Mouse (Mus musculus): ENCODE data around the gene Lrrk1. TPM values are rescaled to one million over a fixed set of nuclear protein-coding genes. Genes with fewer than 3 reads are reported as not detected.

Gene Lrrk1
- total RNA-seq, 1 experiment = 7.4 TPM

GRCm38 (mm10) chr7:66259436-66260206 is 128.5 kb downstream of the Lrrk1 start:
- H3K4me1 ChIP-seq (ENCODE audit: control insufficient read depth in 2 of 2, insufficient read depth in 2 of 2, low read length in 2 of 2, poor library complexity in 1 of 2) = 0 out of 4 replicates have a peak, but pooled peaks cover 0 to 1% of the 10 kb centered on the region in 2 experiments

GRCm38 (mm10) chr7:66258997-66259396 is 129.2 kb downstream of the Lrrk1 start:
- TF ChIP-seq MAFK (IDR thresholded peaks at IDR 0.05; ENCODE audit: insufficient read depth, low read depth, low read length) = no peak
- TF ChIP-seq CHD2 (IDR thresholded peaks at IDR 0.05; ENCODE audit: low read depth, low read length) = no peak
- no peak for TF ChIP-seq ZNF384 (IDR thresholded peaks at IDR 0.05; ENCODE audit: low read depth, low read length)
- TF ChIP-seq HCFC1 (IDR thresholded peaks at IDR 0.05; ENCODE audit: borderline replicate concordance, insufficient read depth, low read length) = no peak
- 0 out of 4 replicates have a peak, but pooled peaks cover 0 to 1% of the 10 kb centered on the region in 2 experiments for H3K4me1 ChIP-seq (ENCODE audit: control insufficient read depth in 2 of 2, insufficient read depth in 2 of 2, low read length in 2 of 2, poor library complexity in 1 of 2)
- no peak overlapping the region for H3K9ac ChIP-seq (ENCODE audit: insufficient read depth, low read depth, low read length, poor library complexity, severe bottlenecking)
- no peaks in the 10 kb centered on the region for H3K9me3 ChIP-seq (ENCODE audit: control insufficient read depth, insufficient read depth, low read depth, low read length)
- no peak for DNase-seq (ENCODE audit: low read depth, low spot score)
- H3K27ac ChIP-seq (ENCODE audit: insufficient read depth, low read depth, low read length, poor library complexity, severe bottlenecking) = no peak overlapping the region
- no peaks in the 10 kb centered on the region; the same call in 1 of the 2 replicates for H3K36me3 ChIP-seq (ENCODE audit: control insufficient read depth, insufficient read depth, low read length, poor library complexity, severe bottlenecking)
- H3K4me3 ChIP-seq (ENCODE audit: insufficient read depth in 1 of 2, low read depth in 1 of 2, low read length in 2 of 2, poor library complexity in 1 of 2, severe bottlenecking in 1 of 2) = no peak overlapping the region
- in situ Hi-C loops (cut with MboI; ENCODE audit: low sequenced_read_pairs in 2 of 2, unreplicated experiment in 2 of 2) = no loop called here

More at GRCm38 (mm10) chr7:66259436-66260206, 128.5 kb downstream of the Lrrk1 start:
- in situ Hi-C loops (cut with MboI; ENCODE audit: low sequenced_read_pairs in 2 of 2, unreplicated experiment in 2 of 2) = no loop called here
- Histone ChIP-seq H3K9me3 (ENCODE audit: control insufficient read depth, insufficient read depth, low read depth, low read length) (no peaks in the 10 kb centered on the region), H3K4me3 (ENCODE audit: insufficient read depth in 1 of 2, low read depth in 1 of 2, low read length in 2 of 2, poor library complexity in 1 of 2, severe bottlenecking in 1 of 2) (no peak overlapping the region), H3K27ac (ENCODE audit: insufficient read depth, low read depth, low read length, poor library complexity, severe bottlenecking) (no peak overlapping the region), H3K9ac (ENCODE audit: insufficient read depth, low read depth, low read length, poor library complexity, severe bottlenecking) (no peak overlapping the region), H3K36me3 (ENCODE audit: control insufficient read depth, insufficient read depth, low read length, poor library complexity, severe bottlenecking) (no peaks in the 10 kb centered on the region; the same call in 1 of the 2 replicates)
- TF ChIP-seq HCFC1 (IDR thresholded peaks at IDR 0.05; ENCODE audit: borderline replicate concordance, insufficient read depth, low read length) (no peak), CHD2 (IDR thresholded peaks at IDR 0.05; ENCODE audit: low read depth, low read length) (no peak)
- DNase-seq (ENCODE audit: low read depth, low spot score) = no peak

DNA sequence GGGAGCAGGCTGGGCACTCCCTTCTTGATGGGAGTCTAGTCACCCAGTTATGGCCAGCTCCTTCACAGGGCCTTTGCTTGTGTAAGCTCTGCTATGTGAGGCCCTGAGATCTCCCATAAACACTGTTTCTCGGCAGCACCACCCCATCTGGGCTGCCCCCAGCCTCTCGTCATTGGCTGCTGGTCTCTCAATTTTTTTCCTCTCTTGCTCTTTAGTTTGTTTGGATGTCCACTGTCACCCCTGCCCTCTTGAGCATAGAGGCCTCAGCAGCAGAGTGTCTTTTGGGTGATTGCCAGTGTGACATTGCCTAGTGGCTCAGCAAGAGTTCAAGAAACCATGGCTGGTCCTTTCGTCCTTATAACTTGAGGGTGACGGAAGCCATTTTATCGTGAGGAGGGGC is 130.9 kb downstream of the Lrrk1 start:
- no peak overlapping the region for H3K4me3 ChIP-seq (ENCODE audit: insufficient read depth in 1 of 2, low read depth in 1 of 2, low read length in 2 of 2, poor library complexity in 1 of 2, severe bottlenecking in 1 of 2)
- H3K9me3 ChIP-seq (ENCODE audit: control insufficient read depth, insufficient read depth, low read depth, low read length) = no peaks in the 10 kb centered on the region
- no peak overlapping the region for H3K27ac ChIP-seq (ENCODE audit: insufficient read depth, low read depth, low read length, poor library complexity, severe bottlenecking)
- no peak for TF ChIP-seq HCFC1 (IDR thresholded peaks at IDR 0.05; ENCODE audit: borderline replicate concordance, insufficient read depth, low read length)
- in situ Hi-C loops (cut with MboI; ENCODE audit: low sequenced_read_pairs in 2 of 2, unreplicated experiment in 2 of 2) = no loop called here
- 0 out of 4 replicates have a peak, but pooled peaks cover 0 to 1% of the 10 kb centered on the region in 2 experiments for H3K4me1 ChIP-seq (ENCODE audit: control insufficient read depth in 2 of 2, insufficient read depth in 2 of 2, low read length in 2 of 2, poor library complexity in 1 of 2)
- no peaks in the 10 kb centered on the region for H3K36me3 ChIP-seq (ENCODE audit: control insufficient read depth, insufficient read depth, low read length, poor library complexity, severe bottlenecking)
- DNase-seq (ENCODE audit: low read depth, low spot score) = no peak
- H3K9ac ChIP-seq (ENCODE audit: insufficient read depth, low read depth, low read length, poor library complexity, severe bottlenecking) = no peak overlapping the region

- TF ChIP-seq CHD2 (IDR thresholded peaks at IDR 0.05; ENCODE audit: low read depth, low read length) = no peak
- in situ Hi-C loops (cut with MboI; ENCODE audit: low sequenced_read_pairs in 2 of 2, unreplicated experiment in 2 of 2) = no loop called here
- Histone ChIP-seq H3K36me3 (ENCODE audit: control insufficient read depth, insufficient read depth, low read length, poor library complexity, severe bottlenecking) (no peaks in the 10 kb centered on the region), H3K4me1 (ENCODE audit: control insufficient read depth in 2 of 2, insufficient read depth in 2 of 2, low read length in 2 of 2, poor library complexity in 1 of 2) (0 out of 4 replicates have a peak, but pooled peaks cover 0 to 1% of the 10 kb centered on the region in 2 experiments), H3K9ac (ENCODE audit: insufficient read depth, low read depth, low read length, poor library complexity, severe bottlenecking) (no peak overlapping the region), H3K9me3 (ENCODE audit: control insufficient read depth, insufficient read depth, low read depth, low read length) (no peaks in the 10 kb centered on the region), H3K27ac (ENCODE audit: insufficient read depth, low read depth, low read length, poor library complexity, severe bottlenecking) (no peak overlapping the region), H3K4me3 (ENCODE audit: insufficient read depth in 1 of 2, low read depth in 1 of 2, low read length in 2 of 2, poor library complexity in 1 of 2, severe bottlenecking in 1 of 2) (no peak overlapping the region)
- no peak for DNase-seq (ENCODE audit: low read depth, low spot score)
Measured at GRCm38 (mm10) chr7:66256441-66256840, 131.7 kb downstream of the Lrrk1 start.

DNA sequence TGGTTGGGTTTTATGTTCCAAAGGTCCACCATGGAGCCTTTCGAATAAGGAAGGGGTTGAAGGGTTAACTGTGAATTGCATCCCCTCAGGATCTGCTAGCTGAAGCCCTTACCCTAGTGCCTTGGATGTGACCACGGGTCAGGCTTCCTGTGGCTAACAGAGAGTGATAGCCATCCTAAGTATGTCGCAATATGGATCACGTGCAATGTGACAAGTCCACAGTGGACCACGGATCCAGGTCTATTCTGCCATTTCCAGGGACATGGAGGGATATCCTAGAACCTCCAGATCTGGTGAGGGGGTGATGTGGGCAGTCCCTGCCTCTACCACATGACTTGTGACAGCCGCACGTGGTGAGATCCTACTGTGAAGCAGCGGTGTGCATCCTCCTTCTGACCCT is 133.2 kb downstream of the Lrrk1 start:
- no peak overlapping the region for H3K27ac ChIP-seq (ENCODE audit: insufficient read depth, low read depth, low read length, poor library complexity, severe bottlenecking)
- TF ChIP-seq ZNF384 (IDR thresholded peaks at IDR 0.05; ENCODE audit: low read depth, low read length) (no peak), CHD2 (IDR thresholded peaks at IDR 0.05; ENCODE audit: low read depth, low read length) (no peak), MAFK (IDR thresholded peaks at IDR 0.05; ENCODE audit: insufficient read depth, low read depth, low read length) (no peak), ZC3H11A (IDR thresholded peaks at IDR 0.05; ENCODE audit: borderline replicate concordance, low read depth, low read length) (no peak), HCFC1 (IDR thresholded peaks at IDR 0.05; ENCODE audit: borderline replicate concordance, insufficient read depth, low read length) (no peak)
- H3K4me1 ChIP-seq (ENCODE audit: control insufficient read depth in 2 of 2, insufficient read depth in 2 of 2, low read length in 2 of 2, poor library complexity in 1 of 2) = 0 out of 4 replicates have a peak, but pooled peaks cover 0 to 1% of the 10 kb centered on the region in 2 experiments
- in situ Hi-C loops (cut with MboI; ENCODE audit: low sequenced_read_pairs in 2 of 2, unreplicated experiment in 2 of 2) = no loop called here
- no peak for DNase-seq (ENCODE audit: low read depth, low spot score)
- H3K4me3 ChIP-seq (ENCODE audit: insufficient read depth in 1 of 2, low read depth in 1 of 2, low read length in 2 of 2, poor library complexity in 1 of 2, severe bottlenecking in 1 of 2) = no peak overlapping the region
- H3K9ac ChIP-seq (ENCODE audit: insufficient read depth, low read depth, low read length, poor library complexity, severe bottlenecking) = no peak overlapping the region
- H3K9me3 ChIP-seq (ENCODE audit: control insufficient read depth, insufficient read depth, low read depth, low read length) = no peaks in the 10 kb centered on the region
- no peaks in the 10 kb centered on the region for H3K36me3 ChIP-seq (ENCODE audit: control insufficient read depth, insufficient read depth, low read length, poor library complexity, severe bottlenecking)

Data from ES-E14 (cell line).